Mouse (Mus musculus) left cerebral cortex, adult 2 months (tissue): ENCODE results near the gene Hoxa4. TPM values are rescaled to one million over a fixed set of nuclear protein-coding genes. Genes with fewer than 3 reads are reported as not detected.

Experiments used
- DNase-seq, 2 experiments: peaks; one replicate each; pipeline ENCODE4 v3.0.0; 2021 to 2022; ENCODE audit warnings: low spot score in 2 of 2, mixed read lengths in 1 of 2; ENCODE audit errors: extremely low spot score in 1 of 2
- H3K27ac ChIP-seq: fragments of 200-600 bp; 2 replicates; pipeline ENCODE4 v1.8.1; 2022
- H3K4me3 ChIP-seq: fragments of 200-600 bp; 2 replicates; pipeline ENCODE4 v1.8.1; 2022
- CTCF ChIP-seq: fragments of 200-600 bp; IDR thresholded peaks from 2 replicates; pipeline ENCODE4 v1.8.1; 2022; ENCODE audit warnings: antibody characterized with exemption, mild to moderate bottlenecking, moderate library complexity
- intact Hi-C: fragments of 180-260 bp; cut with DNase I; formaldehyde crosslinking; loops from one replicate; pipeline ENCODE4 v1.15.1; 2025
- total RNA-seq, 2 experiments: library from RNA; stranded (reverse); gene quantifications; 2 replicates each; pipeline ENCODE4 v1.2.3; 2021

Hoxa4 gene
- total RNA-seq, 2 experiments from 2014 or later, result not detected

- H3K27ac ChIP-seq, result no peak overlapping the region
- DNase-seq, result no peak
- H3K4me3 ChIP-seq, result no peak overlapping the region
- TF ChIP-seq CTCF, result no peak
- intact Hi-C loops, result loop anchor here (1.0 kb wide), 1 partner anchor 1031 kb away; no protein-coding TSS in a partner anchor
Observed at GRCm38 (mm10) chr6:52212556-52213118, 21.1 kb upstream of the Hoxa4 start.

- intact Hi-C loops, result no loop called here
- TF ChIP-seq CTCF, result no peak
- H3K4me3 ChIP-seq, result no peak overlapping the region
- no peak for DNase-seq
- no peak overlapping the region for H3K27ac ChIP-seq
Observed at GRCm38 (mm10) chr6:52211961-52212360, 20.4 kb upstream of the Hoxa4 start.

- H3K27ac ChIP-seq, result no peak overlapping the region
- intact Hi-C loops, result no loop called here
- TF ChIP-seq CTCF, result peak; percentile 87
- no peak overlapping the region for H3K4me3 ChIP-seq
- peak; percentile 42 to 58 for DNase-seq
Observed at GRCm38 (mm10) chr6:52211170-52211935, 19.8 kb upstream of the Hoxa4 start.

GRCm38 (mm10) chr6:52209685-52210046, 18.1 kb upstream of the Hoxa4 start:
- Histone ChIP-seq H3K4me3 (no peak overlapping the region), H3K27ac (no peak overlapping the region)
- no peak for TF ChIP-seq CTCF
- intact Hi-C loops, result no loop called here
- no peak for DNase-seq

GRCm38 (mm10) chr6:52208868-52209684, 17.5 kb upstream of the Hoxa4 start:
- intact Hi-C loops, result no loop called here
- no peak overlapping the region for H3K4me3 ChIP-seq
- no peak for DNase-seq

GRCm38 (mm10) chr6:52208072-52208867, 16.7 kb upstream of the Hoxa4 start, which contains the start of gene Hoxa6:
Gene Hoxa6, minus strand, starts transcription at chr6:52208722.
- Histone ChIP-seq H3K4me3 (no peak within 1 kb of the TSS), H3K27ac (no peak within 1 kb of the TSS)
- intact Hi-C loops, result no loop called here
- DNase-seq, result no peak
- TF ChIP-seq CTCF, result no peak

More at GRCm38 (mm10) chr6:52208868-52209684, 17.5 kb upstream of the Hoxa4 start:
- no peak overlapping the region for H3K27ac ChIP-seq
- TF ChIP-seq CTCF, result no peak

GRCm38 (mm10) chr6:52207684-52207976, 16.1 kb upstream of the Hoxa4 start:
- Histone ChIP-seq H3K27ac (no peak overlapping the region), H3K4me3 (no peak overlapping the region)
- DNase-seq, result no peak
- no peak for TF ChIP-seq CTCF
- intact Hi-C loops, result no loop called here

GRCm38 (mm10) chr6:52206882-52207683, 15.5 kb upstream of the Hoxa4 start:
- intact Hi-C loops, result no loop called here
- DNase-seq, result no peak
- H3K4me3 ChIP-seq, result no peak overlapping the region
- TF ChIP-seq CTCF, result no peak
- H3K27ac ChIP-seq, result no peak overlapping the region

GRCm38 (mm10) chr6:52205638-52206621, 14.4 kb upstream of the Hoxa4 start:
- intact Hi-C loops, result no loop called here
- no peak overlapping the region for H3K4me3 ChIP-seq
- H3K27ac ChIP-seq, result no peak overlapping the region
- no peak for TF ChIP-seq CTCF
- DNase-seq, result no peak

- no peak overlapping the region for H3K4me3 ChIP-seq
- intact Hi-C loops, result no loop called here
Observed at GRCm38 (mm10) chr6:52205221-52205620, 13.7 kb upstream of the Hoxa4 start.

More at GRCm38 (mm10) chr6:52205221-52205620, 13.7 kb upstream of the Hoxa4 start:
- no peak for DNase-seq
- H3K27ac ChIP-seq, result no peak overlapping the region
- TF ChIP-seq CTCF, result no peak
